Mouse (Mus musculus) MEL (cell line): ENCODE results near the gene Pxmp4. TPM values are rescaled to one million over a fixed set of nuclear protein-coding genes. Genes with fewer than 3 reads are reported as not detected.

Source experiments
- DNase-seq: peaks from one replicate; pipeline ENCODE4 v3.0.0; 2011; ENCODE audit warnings: low read depth, low spot score
- H3K27ac ChIP-seq: 2 replicates; pipeline ENCODE4 v1.5.1; 2012; ENCODE audit warnings: low read depth, mild to moderate bottlenecking, control low read depth, low read length, moderate library complexity; ENCODE audit not compliant: control insufficient read depth
- H3K27me3 ChIP-seq, 2 experiments: fragments of 150-350 bp in 1 of 2; sonication (generic) in 1 of 2; 2 replicates each; pipeline ENCODE4 v1.6.1; 2012; ENCODE audit warnings: low read length in 2 of 2, mild to moderate bottlenecking in 2 of 2, improper control_type of control experiment in 1 of 2, moderate library complexity in 1 of 2; ENCODE audit not compliant: insufficient read depth in 2 of 2, control insufficient read depth in 1 of 2
- H3K36me3 ChIP-seq, 2 experiments: 2 replicates each; pipeline ENCODE4 v1.6.1; 2012 to 2014; ENCODE audit warnings: low read length in 2 of 2, improper control_type of control experiment in 1 of 2, inconsistent platforms in 1 of 2, mild to moderate bottlenecking in 1 of 2; ENCODE audit not compliant: insufficient read depth in 2 of 2, control insufficient read depth in 1 of 2
- H3K4me1 ChIP-seq, 2 experiments: fragments of 150-350 bp in 1 of 2; sonication (generic) in 1 of 2; 2 replicates each; pipeline ENCODE4 v1.6.1; 2012; ENCODE audit warnings: low read length in 2 of 2, improper control_type of control experiment in 1 of 2, mild to moderate bottlenecking in 1 of 2; ENCODE audit not compliant: insufficient read depth in 2 of 2, control insufficient read depth in 1 of 2
- H3K4me3 ChIP-seq, 2 experiments: fragments of 150-350 bp in 1 of 2; sonication (generic) in 1 of 2; 2 replicates each; pipeline ENCODE4 v1.5.1; 2012; ENCODE audit warnings: low read depth in 2 of 2, low read length in 2 of 2, mild to moderate bottlenecking in 2 of 2, moderate library complexity in 2 of 2, control low read depth in 1 of 2, improper control_type of control experiment in 1 of 2; ENCODE audit not compliant: control insufficient read depth in 1 of 2, insufficient read depth in 1 of 2
- H3K79me2 ChIP-seq: 2 replicates; pipeline ENCODE4 v1.6.1; 2012; ENCODE audit warnings: mild to moderate bottlenecking, low read length, moderate library complexity; ENCODE audit not compliant: control insufficient read depth, poor library complexity, insufficient read depth
- H3K9ac ChIP-seq: 2 replicates; pipeline ENCODE4 v1.6.1; 2012; ENCODE audit warnings: low read depth, mild to moderate bottlenecking, control low read depth, low read length, moderate library complexity; ENCODE audit not compliant: control insufficient read depth, poor library complexity, severe bottlenecking
- H3K9me3 ChIP-seq: fragments of 150-350 bp; sonication (generic); replicated peaks from 2 replicates; pipeline ENCODE4 v1.6.1; 2012; ENCODE audit warnings: mild to moderate bottlenecking, low read length, improper control_type of control experiment, moderate library complexity; ENCODE audit not compliant: insufficient read depth
- CTCF ChIP-seq, 3 experiments: IDR thresholded peaks in 2 of 3; conservative IDR thresholded peaks in 1 of 3; 2 replicates each; pipeline ENCODE4 v1.5.1; 2011 to 2012; ENCODE audit warnings: low read length in 3 of 3, low read depth in 2 of 3, mild to moderate bottlenecking in 2 of 3, improper control_type of control experiment in 1 of 3, inconsistent platforms in 1 of 3, mixed read lengths in 1 of 3, moderate library complexity in 1 of 3; ENCODE audit not compliant: control insufficient read depth in 1 of 3, insufficient read depth in 1 of 3, poor library complexity in 1 of 3, severe bottlenecking in 1 of 3
- ETS1 ChIP-seq: IDR thresholded peaks from 2 replicates; pipeline ENCODE4 v1.6.1; 2012; ENCODE audit warnings: low read depth, mild to moderate bottlenecking, inconsistent platforms, low read length, improper control_type of control experiment, moderate library complexity
- GABPA ChIP-seq: IDR thresholded peaks from 2 replicates; pipeline ENCODE4 v1.6.1; 2012; ENCODE audit warnings: low read depth, mild to moderate bottlenecking, inconsistent platforms, low read length, improper control_type of control experiment, moderate library complexity
- MEF2A ChIP-seq: IDR thresholded peaks from 2 replicates; pipeline ENCODE4 v1.6.1; 2014; ENCODE audit warnings: low read depth, mild to moderate bottlenecking, inconsistent platforms, low read length, improper control_type of control experiment; ENCODE audit not compliant: poor library complexity, insufficient replicate concordance, severe bottlenecking; ENCODE audit errors: extremely low read depth
- POLR2AphosphoS5 ChIP-seq: IDR thresholded peaks from 2 replicates; pipeline ENCODE4 v1.6.1; 2012; ENCODE audit warnings: low read depth, borderline replicate concordance, mild to moderate bottlenecking, inconsistent platforms, low read length, moderate library complexity, mixed read lengths
- RAD21 ChIP-seq: IDR thresholded peaks from 2 replicates; pipeline ENCODE4 v1.6.1; 2011; ENCODE audit warnings: mild to moderate bottlenecking, low read depth, low read length, improper control_type of control experiment
- RCOR1 ChIP-seq: IDR thresholded peaks from 2 replicates; pipeline ENCODE4 v1.6.1; 2012; ENCODE audit warnings: low read depth, mild to moderate bottlenecking, inconsistent platforms, low read length, improper control_type of control experiment
- SMC3 ChIP-seq: IDR thresholded peaks from 2 replicates; pipeline ENCODE4 v1.6.1; 2011; ENCODE audit warnings: low read depth, low read length, improper control_type of control experiment
- TBP ChIP-seq: IDR thresholded peaks from 2 replicates; pipeline ENCODE4 v1.8.0; 2011; ENCODE audit warnings: low read depth, low read length, improper control_type of control experiment
- UBTF ChIP-seq: IDR thresholded peaks from 2 replicates; pipeline ENCODE4 v1.6.1; 2012; ENCODE audit warnings: low read depth, mild to moderate bottlenecking, inconsistent platforms, low read length, improper control_type of control experiment, moderate library complexity, borderline replicate concordance; ENCODE audit not compliant: insufficient read depth
- USF2 ChIP-seq, 2 experiments: IDR thresholded peaks; 2 replicates each; pipeline ENCODE4 v1.6.1; 2011 to 2012; ENCODE audit warnings: improper control_type of control experiment in 2 of 2, low read length in 2 of 2, borderline replicate concordance in 1 of 2, inconsistent platforms in 1 of 2, low read depth in 1 of 2, mild to moderate bottlenecking in 1 of 2; ENCODE audit not compliant: insufficient read depth in 1 of 2
- ZC3H11A ChIP-seq: IDR thresholded peaks from 2 replicates; pipeline ENCODE4 v1.6.1; 2012; ENCODE audit warnings: low read depth, mild to moderate bottlenecking, inconsistent platforms, low read length, improper control_type of control experiment
- ZNF384 ChIP-seq: IDR thresholded peaks from 2 replicates; pipeline ENCODE4 v1.6.1; 2012; ENCODE audit warnings: low read depth, mild to moderate bottlenecking, inconsistent platforms, low read length, improper control_type of control experiment
- polyA plus RNA-seq, 2 experiments: library from polyadenylated mRNA; stranded (reverse) in 1 of 2; unstranded in 1 of 2; fragments of >175 nt in 1 of 2; fragments of >200 nt in 1 of 2; gene quantifications; 2 replicates each; pipeline versions ENCODE4 v1.2.1 to v1.2.4; 2012; ENCODE audit warnings: low replicate concordance in 2 of 2, low read depth in 1 of 2; ENCODE audit not compliant: insufficient read length in 2 of 2, insufficient read depth in 1 of 2, missing spikeins in 1 of 2
- total RNA-seq: library from RNA; depleted of rRNA; stranded (reverse); fragments of 300-350 nt; gene quantifications from 2 replicates; pipeline ENCODE4 v1.2.3, GENCODE M21; 2012

The Pxmp4 gene
- total and polyA plus RNA-seq, 3 experiments: 5.9 to 12.2 TPM; not detected in 1

GRCm38 (mm10) chr2:154543567-154544347 is 59.8 kb downstream of the Pxmp4 start:
- Histone ChIP-seq H3K27ac (no peak overlapping the region), H3K4me3 (no peak overlapping the region), H3K9me3 (no peaks in the 10 kb centered on the region), H3K27me3 (no peaks in the 10 kb centered on the region), H3K79me2 (no peaks in the 10 kb centered on the region), H3K4me1 (peaks cover 0 to 3% of the 10 kb centered on the region in 2 experiments; a peak in 2 of 4 replicates), H3K36me3 (peaks cover 2 to 3% of the 10 kb centered on the region in 2 experiments; a peak in 3 of 4 replicates), H3K9ac (no peak overlapping the region)
- TF ChIP-seq RAD21 (no peak), TBP (no peak), RCOR1 (no peak), UBTF (no peak), ZC3H11A (no peak), MEF2A (no peak), POLR2AphosphoS5 (no peak), GABPA (no peak)
- DNase-seq: no peak

- Histone ChIP-seq H3K36me3 (peaks cover 5 to 9% of the 10 kb centered on the region in 2 experiments), H3K79me2 (no peaks in the 10 kb centered on the region), H3K4me1 (peaks cover 5 to 10% of the 10 kb centered on the region in 2 experiments; a peak in 3 of 4 replicates), H3K27ac (no peak overlapping the region), H3K27me3 (no peaks in the 10 kb centered on the region), H3K4me3 (no peak overlapping the region), H3K9ac (no peak overlapping the region), H3K9me3 (no peaks in the 10 kb centered on the region)
- DNase-seq: peak; percentile 45
- TF ChIP-seq USF2 (IDR thresholded peaks at IDR 0.05; ENCODE audit: borderline replicate concordance in 1 of 2, insufficient read depth in 1 of 2, low read depth in 1 of 2, low read length in 2 of 2) (no peak), ETS1 (no peak), RAD21 (peak; percentile 41), ZNF384 (0 out of 2 replicates have a peak, but pooled peaks have one; percentile 13), SMC3 (peak; percentile 53), CTCF (IDR thresholded peaks at IDR 0.05 in 2 of 3, conservative IDR thresholded peaks at IDR 0.05 in 1 of 3; ENCODE audit: control insufficient read depth in 1 of 3, insufficient read depth in 1 of 3, low read depth in 2 of 3, low read length in 3 of 3, poor library complexity in 1 of 3, severe bottlenecking in 1 of 3) (peak in 2 of 3 experiments; percentile 21 to 49; a peak in 3 of 6 replicates)
Measured at GRCm38 (mm10) chr2:154541630-154542029, 61.9 kb downstream of the Pxmp4 start.
